Mouse (Mus musculus): ENCODE measurements at regions not wholly inside any gene's neighbourhood (a gene's known extent, or its start where the extent isn't known, plus 50 kb on each side); places are given as distances from the start of the nearest gene placed in this dataset.
"Not testable (repeated sequence)": the region's sequence is repeated elsewhere in the genome, so short reads cannot be mapped to it uniquely, and the experiment has no call there.

DNA sequence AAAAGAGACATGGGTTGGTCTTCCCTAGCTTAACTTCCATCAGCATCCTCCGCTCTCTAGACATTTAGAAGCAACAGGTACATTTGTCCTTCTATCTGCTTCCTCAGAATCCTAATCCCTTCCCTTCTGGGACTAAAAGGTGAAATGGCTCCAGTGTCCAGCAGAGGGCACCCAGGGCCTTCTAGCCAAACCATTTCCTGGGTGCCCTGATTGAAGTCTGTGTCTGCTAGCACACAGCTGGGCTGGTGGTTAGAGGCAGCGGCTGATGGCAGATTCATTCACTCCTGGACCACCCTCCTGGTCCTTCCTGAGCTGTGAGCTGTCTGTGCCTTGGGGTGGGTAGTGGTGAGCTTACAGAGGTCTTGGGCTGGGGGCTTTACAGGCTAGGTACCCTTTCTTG lies 76.5 kb upstream of the Col13a1 start:
- DNase-seq, result peak; percentile 65 to 75

DNA sequence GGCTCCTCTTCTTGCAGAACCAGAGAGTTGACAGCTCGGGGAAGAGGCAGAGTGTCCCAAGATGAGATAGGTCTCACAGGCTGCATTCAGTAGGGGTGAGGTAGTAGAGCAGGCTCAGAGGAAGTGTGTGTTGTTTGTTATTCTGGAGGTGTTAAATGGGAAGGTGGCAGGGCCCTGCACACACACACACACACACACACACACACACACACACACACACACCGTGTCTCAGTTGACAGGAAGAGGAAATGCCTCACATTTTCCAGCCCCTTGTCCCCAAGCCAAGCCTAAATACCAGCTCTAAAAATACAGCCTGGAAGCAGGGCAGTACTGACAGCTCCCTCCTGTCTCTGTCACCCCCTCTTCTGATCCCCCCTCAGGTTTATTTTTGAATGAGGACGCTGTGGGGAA lies 70.9 kb upstream of the Col13a1 start:
- no peak for DNase-seq

- no peak for DNase-seq
These were observed 65.5 kb upstream of the Col13a1 start for GRCm38 (mm10) chr10:62044408-62044807.

- DNase-seq, result no peak
These were observed 61.0 kb upstream of the Col13a1 start for GRCm38 (mm10) chr10:62039915-62040314.

DNA sequence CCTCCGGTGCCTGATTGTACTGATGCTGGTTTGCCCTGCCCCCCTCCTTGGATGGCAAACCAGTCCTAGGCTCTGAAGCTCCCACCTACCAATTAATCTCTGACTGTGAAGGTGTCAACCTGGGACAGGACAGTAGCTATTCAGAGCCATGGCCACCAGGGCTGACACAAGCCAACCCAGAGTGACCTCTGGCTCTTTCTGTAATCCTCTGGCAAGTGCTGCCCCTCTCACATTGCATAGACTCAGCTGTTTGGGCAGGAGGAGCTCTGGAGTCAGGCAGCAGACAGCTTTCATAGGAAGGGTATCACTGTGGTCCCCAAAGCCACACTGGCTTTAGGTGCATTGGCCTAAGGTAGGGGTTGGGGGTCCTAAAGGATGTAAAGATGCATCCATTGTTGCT lies 59.7 kb upstream of the Col13a1 start:
- DNase-seq, result no peak

DNA sequence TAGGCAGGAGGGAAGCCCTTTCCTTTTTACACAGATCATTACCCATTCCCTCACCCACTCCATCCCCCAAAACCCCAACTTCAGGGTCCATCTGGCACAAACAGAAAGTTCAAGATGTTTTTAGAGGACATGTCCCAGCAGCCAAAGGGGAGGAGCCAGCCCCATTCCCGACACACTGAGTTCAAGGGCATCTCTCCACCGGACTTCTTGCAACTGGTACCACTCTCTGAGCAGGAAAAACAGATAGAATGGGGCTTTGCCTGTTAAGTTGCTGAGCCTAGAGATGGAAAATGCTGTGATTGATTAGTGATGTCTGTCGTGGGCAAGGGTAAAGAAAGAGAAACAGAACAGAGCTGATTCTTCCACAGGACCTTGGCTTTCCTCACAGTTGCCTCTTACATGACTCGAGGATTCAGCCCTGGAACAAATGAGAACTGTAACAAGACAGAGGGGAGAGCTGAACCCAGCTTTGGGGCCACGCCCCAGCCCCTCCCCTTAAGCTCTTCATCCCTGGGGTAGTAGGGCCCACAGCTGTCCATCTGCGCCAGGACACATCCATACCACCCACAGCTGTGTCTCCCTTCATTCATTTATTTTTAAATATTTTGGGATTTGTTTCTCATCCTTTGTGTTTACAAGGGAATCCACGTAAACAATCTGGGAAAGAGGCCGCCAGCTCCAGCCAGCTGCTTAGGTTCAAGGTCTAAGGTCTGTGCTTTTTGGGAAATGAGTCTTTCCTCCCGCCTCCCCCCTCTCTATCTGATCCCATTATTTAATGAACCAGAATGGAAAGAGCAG lies 58.7 kb upstream of the Col13a1 start:
- DNase-seq, result no peak

DNA sequence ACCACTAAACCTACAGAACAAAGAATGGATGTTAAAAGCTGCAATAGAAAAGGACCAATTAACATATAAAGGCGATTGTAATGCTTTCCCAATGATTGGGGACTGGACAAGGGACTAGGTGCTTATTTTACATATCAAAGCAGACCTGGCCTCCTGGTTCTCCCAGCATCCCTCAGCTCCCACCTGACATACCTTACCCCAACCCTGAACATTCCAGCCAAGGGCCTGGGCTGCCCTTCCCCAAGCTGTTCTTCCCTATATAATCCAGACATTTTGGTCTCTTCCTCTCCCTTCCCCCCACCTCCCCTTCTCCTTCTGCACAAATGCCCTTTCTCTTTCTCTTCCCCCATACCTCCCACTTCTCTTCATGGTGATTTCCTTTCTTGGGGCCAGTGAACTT lies 57.9 kb upstream of the Col13a1 start:
- no peak for DNase-seq

- no peak for DNase-seq
These were observed 55.4 kb upstream of the Col13a1 start for GRCm38 (mm10) chr10:62034291-62034690.

DNA sequence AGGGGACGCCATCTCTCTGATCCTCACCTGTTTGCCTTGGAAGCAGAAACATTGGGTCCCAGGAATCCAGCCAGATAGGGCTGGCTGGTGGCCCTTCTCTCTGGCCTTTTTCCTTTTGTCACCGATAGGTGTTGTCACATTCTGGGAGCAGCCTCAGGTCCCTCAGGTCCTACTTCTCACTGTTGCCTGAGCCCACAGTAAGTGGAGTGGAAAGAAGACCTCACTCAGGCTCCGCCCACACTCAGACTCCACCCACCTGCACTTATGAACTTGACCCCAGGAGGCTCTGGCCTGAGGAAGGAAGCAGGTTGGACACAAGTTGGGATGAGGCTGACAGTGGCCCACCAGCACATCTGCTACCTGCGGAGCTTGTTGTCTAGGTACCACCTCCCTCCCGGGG lies 54.8 kb upstream of the Col13a1 start:
- DNase-seq, result no peak

DNA sequence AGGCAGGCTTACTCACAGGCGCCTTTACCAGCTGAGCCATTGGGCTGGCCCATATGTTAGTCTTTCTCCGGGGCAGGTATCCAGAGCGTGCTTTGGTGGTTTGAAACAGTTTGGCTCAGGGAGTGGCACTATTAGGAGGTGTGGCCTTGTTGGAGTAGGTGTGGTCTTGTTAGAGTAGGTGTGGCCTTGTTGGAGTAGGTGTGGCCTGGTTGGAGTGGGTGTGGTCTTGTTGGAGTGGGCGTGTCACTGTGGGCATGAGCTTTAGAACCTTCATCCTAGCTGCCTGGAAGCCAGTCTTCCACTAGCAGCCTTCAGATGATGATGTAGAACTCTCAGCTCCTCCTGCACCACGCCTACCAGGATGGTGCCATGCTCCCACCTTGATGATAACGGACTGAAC lies 53.1 kb upstream of the Col13a1 start:
- not testable (repeated sequence) for DNase-seq

GRCm38 (mm10) chr10:62029271-62029670 lies 50.4 kb upstream of the Col13a1 start:
- no peak for DNase-seq
